Mouse (Mus musculus) ES-Bruce4 (cell line): ENCODE data around the gene Phf7.

ENCODE experiments used
- CTCF ChIP-seq: IDR thresholded peaks from one replicate; pipeline ENCODE4 v1.8.1; 2011; ENCODE audit warnings: low read depth, low read length
- EP300 ChIP-seq: IDR thresholded peaks from 2 replicates; pipeline ENCODE4 v1.6.1; 2011; ENCODE audit warnings: low read depth, low read length; ENCODE audit not compliant: insufficient read depth
- POLR2A ChIP-seq: IDR thresholded peaks from one replicate; pipeline ENCODE4 v1.8.1; 2011; ENCODE audit warnings: low read length; ENCODE audit not compliant: insufficient read depth

- TF ChIP-seq CTCF (no peak), POLR2A (no peak), EP300 (no peak)
Observed at GRCm38 (mm10) chr14:31191936-31192335, 59.2 kb downstream of the Phf7 start.
